Mouse (Mus musculus) midbrain, embryonic 12.5 days (tissue): ENCODE data around the gene Gnb3. TPM values are rescaled to one million over a fixed set of nuclear protein-coding genes. Genes with fewer than 3 reads are reported as not detected.

ENCODE experiments used
- ATAC-seq: fragments of 200-750 bp; cut with Nextera tagmentation; 2 replicates; pipeline ENCODE4 v1.8.0; 2017; ENCODE audit warnings: low read depth, moderate TSS enrichment, moderate library complexity; ENCODE audit not compliant: low FRiP score
- H3K27ac ChIP-seq: fragments of 300-500 bp; sonication (generic); replicated peaks from 2 replicates; pipeline ENCODE4 v1.5.1; 2016; ENCODE audit warnings: mild to moderate bottlenecking
- H3K27me3 ChIP-seq: fragments of 300-500 bp; sonication (generic); 2 replicates; pipeline ENCODE4 v1.6.1; 2016; ENCODE audit warnings: mild to moderate bottlenecking
- H3K36me3 ChIP-seq: fragments of 300-500 bp; sonication (generic); 2 replicates; pipeline ENCODE4 v1.6.1; 2016
- H3K4me1 ChIP-seq: fragments of 300-500 bp; sonication (generic); 2 replicates; pipeline ENCODE4 v1.6.1; 2016
- H3K4me2 ChIP-seq: fragments of 300-500 bp; sonication (generic); replicated peaks from 2 replicates; pipeline ENCODE4 v1.6.1; 2016; ENCODE audit warnings: mild to moderate bottlenecking, moderate library complexity
- H3K4me3 ChIP-seq: fragments of 300-500 bp; sonication (generic); 2 replicates; pipeline ENCODE4 v1.5.1; 2016; ENCODE audit warnings: mild to moderate bottlenecking
- H3K9ac ChIP-seq: fragments of 300-500 bp; sonication (generic); replicated peaks from 2 replicates; pipeline ENCODE4 v1.6.1; 2016; ENCODE audit warnings: mild to moderate bottlenecking, moderate library complexity
- H3K9me3 ChIP-seq: fragments of 300-500 bp; sonication (generic); 2 replicates; pipeline ENCODE4 v1.6.1; 2016; ENCODE audit warnings: mild to moderate bottlenecking
- whole genome bisulfite sequencing: fragments of 180-500 bp; shearing (Covaris S2); methylation state at CpG from one replicate; pipeline ENCODE4 v1.1.7; 2016; 5-methylcytosine and 5-hydroxymethylcytosine counted together
- polyA plus RNA-seq: library from polyadenylated mRNA; unstranded; fragments of >200 nt; fragmentation: Nextera tagmentation; extraction: Ambion mirVana; gene quantifications from 2 replicates; pipeline ENCODE4 v1.2.1, GENCODE M21; 2016

Gene Gnb3
- polyA plus RNA-seq, 1 experiment from 2014 or later: 5.5 TPM

GRCm38 (mm10) chr6:124828868-124829798, 10.9 kb downstream of the Gnb3 start, which contains the start of the genes Usp5 and Cdca3:
Gene Usp5, minus strand, starts transcription at chr6:124829484.
Gene Cdca3, plus strand, starts transcription at chr6:124829547.
- peak within 1 kb of the TSS; percentile 74 for H3K9ac ChIP-seq
- H3K27me3 ChIP-seq: no peaks in the 10 kb centered on the region
- peak within 1 kb of the TSS; percentile 89 for H3K27ac ChIP-seq
- WGBS: under 1% methylated on average over 55 of the region's 55 CpGs
- H3K9me3 ChIP-seq: no peaks in the 10 kb centered on the region
- H3K36me3 ChIP-seq: peaks cover 54% of the 10 kb centered on the region
- peak; percentile 94 for ATAC-seq
- H3K4me1 ChIP-seq: peaks cover 34% of the 10 kb centered on the region
- H3K4me2 ChIP-seq: peak within 1 kb of the TSS; percentile 92
- peak within 1 kb of the TSS; percentile 66 for H3K4me3 ChIP-seq

- ATAC-seq: no peak
- no peaks in the 10 kb centered on the region for H3K27me3 ChIP-seq
- H3K4me2 ChIP-seq: peak overlapping the region; percentile 92
- H3K4me1 ChIP-seq: peaks cover 28% of the 10 kb centered on the region
- peak overlapping the region; percentile 60 for H3K27ac ChIP-seq
- peak overlapping the region; percentile 74 for H3K9ac ChIP-seq
- H3K36me3 ChIP-seq: peaks cover 54% of the 10 kb centered on the region
- H3K4me3 ChIP-seq: peak overlapping the region; percentile 66
- H3K9me3 ChIP-seq: no peaks in the 10 kb centered on the region
- 24% methylated on average over 10 of the region's 10 CpGs for WGBS
Observed at GRCm38 (mm10) chr6:124828101-124828592, 11.9 kb downstream of the Gnb3 start.

GRCm38 (mm10) chr6:124822049-124822448, 18.0 kb downstream of the Gnb3 start:
- no peak overlapping the region for H3K9ac ChIP-seq
- 97% methylated on average over 4 of the region's 4 CpGs for WGBS
- H3K4me3 ChIP-seq: no peak overlapping the region
- H3K4me2 ChIP-seq: no peak overlapping the region
- no peak overlapping the region for H3K27ac ChIP-seq
- H3K27me3 ChIP-seq: no peaks in the 10 kb centered on the region
- H3K4me1 ChIP-seq: no peaks in the 10 kb centered on the region
- ATAC-seq: no peak
- H3K9me3 ChIP-seq: no peaks in the 10 kb centered on the region
- H3K36me3 ChIP-seq: peaks cover 95% of the 10 kb centered on the region

GRCm38 (mm10) chr6:124820891-124821290, 19.2 kb downstream of the Gnb3 start:
- H3K9ac ChIP-seq: no peak overlapping the region
- H3K27me3 ChIP-seq: no peaks in the 10 kb centered on the region
- no peak overlapping the region for H3K27ac ChIP-seq
- H3K4me2 ChIP-seq: no peak overlapping the region
- H3K9me3 ChIP-seq: no peaks in the 10 kb centered on the region
- no peak overlapping the region for H3K4me3 ChIP-seq
- no peaks in the 10 kb centered on the region for H3K4me1 ChIP-seq
- peaks cover 100% of the 10 kb centered on the region for H3K36me3 ChIP-seq
- ATAC-seq: no peak
- WGBS: 94% methylated on average over 5 of the region's 5 CpGs

- Histone ChIP-seq H3K9ac (0 out of 2 replicates have a peak overlapping the region, but pooled peaks have one; percentile 1), H3K4me3 (no peak overlapping the region), H3K27ac (no peak overlapping the region), H3K36me3 (peaks cover 71% of the 10 kb centered on the region), H3K4me1 (peaks cover 19% of the 10 kb centered on the region), H3K27me3 (no peaks in the 10 kb centered on the region), H3K4me2 (no peak overlapping the region), H3K9me3 (no peaks in the 10 kb centered on the region)
- 97% methylated on average over 8 of the region's 8 CpGs for WGBS
- no peak for ATAC-seq
Observed at GRCm38 (mm10) chr6:124817971-124818370, 22.1 kb downstream of the Gnb3 start.

GRCm38 (mm10) chr6:124817563-124817962, 22.5 kb downstream of the Gnb3 start:
- Histone ChIP-seq H3K36me3 (peaks cover 67% of the 10 kb centered on the region), H3K27me3 (no peaks in the 10 kb centered on the region), H3K4me3 (no peak overlapping the region), H3K9me3 (no peaks in the 10 kb centered on the region), H3K9ac (no peak overlapping the region), H3K27ac (no peak overlapping the region), H3K4me1 (peaks cover 23% of the 10 kb centered on the region), H3K4me2 (no peak overlapping the region)
- 93% methylated on average over 8 of the region's 8 CpGs for WGBS
- no peak for ATAC-seq

- H3K9me3 ChIP-seq: no peaks in the 10 kb centered on the region
- no peak overlapping the region for H3K4me2 ChIP-seq
- H3K9ac ChIP-seq: no peak overlapping the region
- ATAC-seq: no peak
- H3K27ac ChIP-seq: no peak overlapping the region
- WGBS: 96% methylated on average over 11 of the region's 11 CpGs
- H3K27me3 ChIP-seq: no peaks in the 10 kb centered on the region
- peaks cover 28% of the 10 kb centered on the region for H3K4me1 ChIP-seq
- peaks cover 66% of the 10 kb centered on the region for H3K36me3 ChIP-seq
- H3K4me3 ChIP-seq: no peak overlapping the region
Observed at GRCm38 (mm10) chr6:124817125-124817524, 22.9 kb downstream of the Gnb3 start.

GRCm38 (mm10) chr6:124816611-124817010, 23.5 kb downstream of the Gnb3 start:
- no peaks in the 10 kb centered on the region for H3K27me3 ChIP-seq
- H3K27ac ChIP-seq: no peak overlapping the region
- no peak overlapping the region for H3K4me2 ChIP-seq
- peaks cover 29% of the 10 kb centered on the region for H3K4me1 ChIP-seq
- H3K36me3 ChIP-seq: peaks cover 66% of the 10 kb centered on the region
- H3K9me3 ChIP-seq: no peaks in the 10 kb centered on the region
- H3K4me3 ChIP-seq: no peak overlapping the region
- H3K9ac ChIP-seq: no peak overlapping the region
- WGBS: 92% methylated on average over 4 of the region's 4 CpGs
- ATAC-seq: no peak

- ATAC-seq: no peak
- Histone ChIP-seq H3K36me3 (peaks cover 64% of the 10 kb centered on the region), H3K27me3 (no peaks in the 10 kb centered on the region), H3K4me1 (peaks cover 32% of the 10 kb centered on the region), H3K4me2 (0 out of 2 replicates have a peak overlapping the region, but pooled peaks have one; percentile 88), H3K27ac (no peak overlapping the region; the same call in 1 of the 2 replicates), H3K9ac (no peak overlapping the region), H3K9me3 (no peaks in the 10 kb centered on the region), H3K4me3 (no peak overlapping the region)
- 67% methylated on average over 9 of the region's 9 CpGs for WGBS
Observed at GRCm38 (mm10) chr6:124814858-124815774, 25.0 kb downstream of the Gnb3 start.

- H3K36me3 ChIP-seq: peaks cover 58% of the 10 kb centered on the region
- 43% methylated on average over 8 of the region's 8 CpGs for WGBS
Observed at GRCm38 (mm10) chr6:124814448-124814847, 25.6 kb downstream of the Gnb3 start.

GRCm38 (mm10) chr6:124813933-124814332, 26.1 kb downstream of the Gnb3 start, which contains the start of gene Tpi1:
Gene Tpi1, minus strand, starts transcription at chr6:124814296.
- peak within 1 kb of the TSS; percentile 86 for H3K9ac ChIP-seq
- H3K4me2 ChIP-seq: peak within 1 kb of the TSS; percentile 88
- H3K4me3 ChIP-seq: peak within 1 kb of the TSS; percentile 75
- H3K27ac ChIP-seq: peak within 1 kb of the TSS; percentile 86
- ATAC-seq: peak; percentile 77
- H3K36me3 ChIP-seq: peaks cover 53% of the 10 kb centered on the region
- peaks cover 43% of the 10 kb centered on the region for H3K4me1 ChIP-seq
- H3K9me3 ChIP-seq: no peaks in the 10 kb centered on the region
- no peaks in the 10 kb centered on the region for H3K27me3 ChIP-seq
- 0% methylated on average over 22 of the region's 22 CpGs for WGBS

More at GRCm38 (mm10) chr6:124814448-124814847, 25.6 kb downstream of the Gnb3 start:
- no peaks in the 10 kb centered on the region for H3K27me3 ChIP-seq
- peaks cover 38% of the 10 kb centered on the region for H3K4me1 ChIP-seq
- ATAC-seq: peak; percentile 47
- no peaks in the 10 kb centered on the region for H3K9me3 ChIP-seq
- peak overlapping the region; percentile 86 for H3K27ac ChIP-seq
- H3K9ac ChIP-seq: no peak overlapping the region
- H3K4me3 ChIP-seq: peak overlapping the region; percentile 75
- H3K4me2 ChIP-seq: peak overlapping the region; percentile 88
